Mouse (Mus musculus) liver, embryonic 12.5 days (tissue): ENCODE measurements around the gene Tmcc3. TPM values are rescaled to one million over a fixed set of nuclear protein-coding genes. Genes with fewer than 3 reads are reported as not detected.

ENCODE experiments used
- ATAC-seq: fragments of 200-750 bp; cut with Nextera tagmentation; 2 replicates; pipeline ENCODE4 v1.8.0; 2017; ENCODE audit warnings: moderate number of reproducible peaks, mild to moderate bottlenecking, moderate library complexity
- H3K27ac ChIP-seq: fragments of 300-500 bp; sonication (generic); 2 replicates; pipeline ENCODE4 v1.5.1; 2016; ENCODE audit warnings: mild to moderate bottlenecking
- H3K27me3 ChIP-seq: fragments of 300-500 bp; sonication (generic); replicated peaks from 2 replicates; pipeline ENCODE4 v1.6.1; 2016; ENCODE audit warnings: mild to moderate bottlenecking, moderate library complexity
- H3K36me3 ChIP-seq: fragments of 300-500 bp; sonication (generic); 2 replicates; pipeline ENCODE4 v1.6.1; 2016; ENCODE audit warnings: mild to moderate bottlenecking, moderate library complexity
- H3K4me1 ChIP-seq: fragments of 300-500 bp; sonication (generic); 2 replicates; pipeline ENCODE4 v1.6.1; 2016
- H3K4me2 ChIP-seq: fragments of 300-500 bp; sonication (generic); 2 replicates; pipeline ENCODE4 v1.6.1; 2016; ENCODE audit warnings: mild to moderate bottlenecking, moderate library complexity
- H3K4me3 ChIP-seq: fragments of 300-500 bp; sonication (generic); 2 replicates; pipeline ENCODE4 v1.5.1; 2016; ENCODE audit warnings: mild to moderate bottlenecking, moderate library complexity
- H3K9ac ChIP-seq: fragments of 300-500 bp; sonication (generic); 2 replicates; pipeline ENCODE4 v1.6.1; 2016; ENCODE audit warnings: mild to moderate bottlenecking, moderate library complexity
- H3K9me3 ChIP-seq: fragments of 300-500 bp; sonication (generic); replicated peaks from 2 replicates; pipeline ENCODE4 v1.6.1; 2016; ENCODE audit warnings: mild to moderate bottlenecking, moderate library complexity
- WGBS: fragments of 180-500 bp; shearing (Covaris S2); methylation state at CpG from one replicate; pipeline ENCODE4 v1.1.7; 2016; ENCODE audit not compliant: insufficient replicate concordance; 5-methylcytosine and 5-hydroxymethylcytosine counted together
- polyA plus RNA-seq: library from polyadenylated mRNA; unstranded; fragments of >200 nt; fragmentation: Nextera tagmentation; extraction: Ambion mirVana; gene quantifications from 2 replicates; pipeline ENCODE4 v1.2.1, GENCODE M21; 2016

The Tmcc3 gene
- polyA plus RNA-seq, 1 experiment from 2014 or later = 3.7 TPM

- Histone ChIP-seq H3K36me3 (no peaks in the 10 kb centered on the region), H3K27ac (no peak overlapping the region), H3K4me1 (no peaks in the 10 kb centered on the region), H3K9ac (no peak overlapping the region), H3K9me3 (no peaks in the 10 kb centered on the region), H3K4me2 (no peak overlapping the region), H3K27me3 (no peaks in the 10 kb centered on the region), H3K4me3 (no peak overlapping the region)
- WGBS = 63% methylated on average over 5 of the region's 5 CpGs
- no peak for ATAC-seq
Measured at GRCm38 (mm10) chr10:94432933-94433332, 121.2 kb downstream of the Tmcc3 start.

- no peak overlapping the region for H3K4me3 ChIP-seq
- H3K4me2 ChIP-seq = no peak overlapping the region
- H3K27ac ChIP-seq = no peak overlapping the region
- no peaks in the 10 kb centered on the region for H3K9me3 ChIP-seq
- no peaks in the 10 kb centered on the region for H3K27me3 ChIP-seq
- no peak overlapping the region for H3K9ac ChIP-seq
- ATAC-seq = no peak
- 30% methylated on average over 7 of the region's 7 CpGs for WGBS
- no peaks in the 10 kb centered on the region for H3K36me3 ChIP-seq
- H3K4me1 ChIP-seq = no peaks in the 10 kb centered on the region
Measured at GRCm38 (mm10) chr10:94433901-94434300, 122.2 kb downstream of the Tmcc3 start.

- H3K4me3 ChIP-seq = no peak overlapping the region
- peaks cover 5% of the 10 kb centered on the region; the same call in 1 of the 2 replicates for H3K27me3 ChIP-seq
- no peak overlapping the region for H3K27ac ChIP-seq
- ATAC-seq = no peak
- WGBS = 74% methylated on average over 7 of the region's 7 CpGs
- no peaks in the 10 kb centered on the region for H3K36me3 ChIP-seq
- H3K4me1 ChIP-seq = no peaks in the 10 kb centered on the region
- no peaks in the 10 kb centered on the region for H3K9me3 ChIP-seq
- no peak overlapping the region for H3K9ac ChIP-seq
- no peak overlapping the region for H3K4me2 ChIP-seq
Measured at GRCm38 (mm10) chr10:94442725-94443124, 131.0 kb downstream of the Tmcc3 start.

- ATAC-seq = no peak
- H3K9me3 ChIP-seq = no peaks in the 10 kb centered on the region
- no peaks in the 10 kb centered on the region for H3K4me1 ChIP-seq
- no peak overlapping the region for H3K4me2 ChIP-seq
- H3K27me3 ChIP-seq = peaks cover 5% of the 10 kb centered on the region; the same call in 1 of the 2 replicates
- no peak overlapping the region for H3K4me3 ChIP-seq
- no peak overlapping the region for H3K9ac ChIP-seq
- H3K27ac ChIP-seq = no peak overlapping the region
- H3K36me3 ChIP-seq = no peaks in the 10 kb centered on the region
- WGBS = 73% methylated on average over 4 of the region's 4 CpGs
Measured at GRCm38 (mm10) chr10:94443453-94443852, 131.7 kb downstream of the Tmcc3 start.

GRCm38 (mm10) chr10:94445192-94445591 is 133.4 kb downstream of the Tmcc3 start:
- no peaks in the 10 kb centered on the region for H3K36me3 ChIP-seq
- 77% methylated on average over 7 of the region's 7 CpGs for WGBS
- no peaks in the 10 kb centered on the region for H3K9me3 ChIP-seq
- H3K4me1 ChIP-seq = no peaks in the 10 kb centered on the region
- peaks cover 5% of the 10 kb centered on the region; the same call in 1 of the 2 replicates for H3K27me3 ChIP-seq
- no peak overlapping the region for H3K27ac ChIP-seq
- no peak overlapping the region for H3K4me3 ChIP-seq
- no peak for ATAC-seq
- H3K4me2 ChIP-seq = no peak overlapping the region
- no peak overlapping the region for H3K9ac ChIP-seq

GRCm38 (mm10) chr10:94446379-94447008 is 134.7 kb downstream of the Tmcc3 start:
- ATAC-seq = no peak

GRCm38 (mm10) chr10:94449676-94450075 is 137.9 kb downstream of the Tmcc3 start:
- no peak overlapping the region for H3K4me3 ChIP-seq
- H3K4me1 ChIP-seq = no peaks in the 10 kb centered on the region
- H3K9me3 ChIP-seq = no peaks in the 10 kb centered on the region
- no peaks in the 10 kb centered on the region for H3K36me3 ChIP-seq
- 53% methylated on average over 3 of the region's 3 CpGs for WGBS
- H3K27me3 ChIP-seq = peaks cover 5% of the 10 kb centered on the region; the same call in 1 of the 2 replicates
- no peak overlapping the region for H3K9ac ChIP-seq
- no peak for ATAC-seq
- H3K4me2 ChIP-seq = no peak overlapping the region
- no peak overlapping the region for H3K27ac ChIP-seq

More at GRCm38 (mm10) chr10:94446379-94447008, 134.7 kb downstream of the Tmcc3 start:
- H3K9me3 ChIP-seq = no peaks in the 10 kb centered on the region
- no peak overlapping the region for H3K9ac ChIP-seq
- H3K27me3 ChIP-seq = peaks cover 5% of the 10 kb centered on the region; the same call in 1 of the 2 replicates
- H3K4me1 ChIP-seq = no peaks in the 10 kb centered on the region
- no peak overlapping the region for H3K4me2 ChIP-seq
- H3K27ac ChIP-seq = no peak overlapping the region
- H3K36me3 ChIP-seq = no peaks in the 10 kb centered on the region
- H3K4me3 ChIP-seq = no peak overlapping the region
- 58% methylated on average over 7 of the region's 7 CpGs for WGBS

- ATAC-seq = no peak
- Histone ChIP-seq H3K4me2 (0 out of 2 replicates have a peak overlapping the region, but pooled peaks have one; percentile 20), H3K9ac (no peak overlapping the region)
Measured at GRCm38 (mm10) chr10:94450781-94451180, 139.0 kb downstream of the Tmcc3 start.

GRCm38 (mm10) chr10:94457454-94457853 is 145.7 kb downstream of the Tmcc3 start:
- no peak overlapping the region for H3K27ac ChIP-seq
- no peaks in the 10 kb centered on the region for H3K36me3 ChIP-seq
- 74% methylated on average over 1 of the region's 1 CpGs for WGBS
- no peaks in the 10 kb centered on the region for H3K27me3 ChIP-seq
- H3K4me1 ChIP-seq = no peaks in the 10 kb centered on the region
- H3K9ac ChIP-seq = no peak overlapping the region
- no peak overlapping the region for H3K4me3 ChIP-seq
- no peaks in the 10 kb centered on the region for H3K9me3 ChIP-seq
- H3K4me2 ChIP-seq = no peak overlapping the region
- ATAC-seq = no peak

More at GRCm38 (mm10) chr10:94450781-94451180, 139.0 kb downstream of the Tmcc3 start:
- Histone ChIP-seq H3K27ac (no peak overlapping the region), H3K27me3 (no peaks in the 10 kb centered on the region; the same call in 1 of the 2 replicates), H3K4me1 (no peaks in the 10 kb centered on the region), H3K9me3 (no peaks in the 10 kb centered on the region), H3K36me3 (no peaks in the 10 kb centered on the region), H3K4me3 (no peak overlapping the region)
- WGBS = 38% methylated on average over 8 of the region's 8 CpGs

- ATAC-seq = no peak
- H3K4me1 ChIP-seq = no peaks in the 10 kb centered on the region
- H3K9me3 ChIP-seq = no peaks in the 10 kb centered on the region
- H3K4me3 ChIP-seq = no peak overlapping the region
- whole genome bisulfite sequencing = 49% methylated on average over 6 of the region's 6 CpGs
- no peak overlapping the region for H3K27ac ChIP-seq
- no peaks in the 10 kb centered on the region for H3K36me3 ChIP-seq
- no peak overlapping the region for H3K9ac ChIP-seq
- no peak overlapping the region for H3K4me2 ChIP-seq
- H3K27me3 ChIP-seq = no peaks in the 10 kb centered on the region
Measured at GRCm38 (mm10) chr10:94458690-94459089, 146.9 kb downstream of the Tmcc3 start.

GRCm38 (mm10) chr10:94461378-94461777 is 149.6 kb downstream of the Tmcc3 start:
- Histone ChIP-seq H3K27me3 (no peaks in the 10 kb centered on the region), H3K4me1 (no peaks in the 10 kb centered on the region), H3K9ac (no peak overlapping the region), H3K9me3 (no peaks in the 10 kb centered on the region), H3K4me3 (no peak overlapping the region), H3K36me3 (no peaks in the 10 kb centered on the region), H3K27ac (no peak overlapping the region), H3K4me2 (no peak overlapping the region)
- WGBS = 65% methylated on average over 3 of the region's 3 CpGs
- ATAC-seq = no peak

- H3K4me3 ChIP-seq = no peak overlapping the region
- H3K9me3 ChIP-seq = no peaks in the 10 kb centered on the region
- no peaks in the 10 kb centered on the region for H3K4me1 ChIP-seq
- no peak overlapping the region for H3K4me2 ChIP-seq
- H3K27ac ChIP-seq = no peak overlapping the region
- no peak overlapping the region for H3K9ac ChIP-seq
- ATAC-seq = no peak
- 64% methylated on average over 8 of the region's 8 CpGs for WGBS
- no peaks in the 10 kb centered on the region for H3K27me3 ChIP-seq
- H3K36me3 ChIP-seq = no peaks in the 10 kb centered on the region
Measured at GRCm38 (mm10) chr10:94461871-94462270, 150.1 kb downstream of the Tmcc3 start.
